Mouse (Mus musculus): ENCODE measurements around the gene Vsig10l. TPM values are rescaled to one million over a fixed set of nuclear protein-coding genes. Genes with fewer than 3 reads are reported as not detected.

Vsig10l gene
- polyA plus RNA-seq, 1 experiment from 2014 or later: 4.1 TPM

- Histone ChIP-seq H3K9ac (no peak overlapping the region), H3K9me3 (no peaks in the 10 kb centered on the region), H3K27me3 (replicated peaks) (peaks cover 24% of the 10 kb centered on the region), H3K4me2 (replicated peaks) (no peak overlapping the region), H3K4me3 (replicated peaks) (no peak overlapping the region), H3K36me3 (no peaks in the 10 kb centered on the region), H3K4me1 (replicated peaks) (no peaks in the 10 kb centered on the region), H3K27ac (no peak overlapping the region)
- no peak for ATAC-seq
- 57% methylated on average over 9 of the region's 9 CpGs for WGBS
These were observed 27.9 kb downstream of the Vsig10l start for GRCm38 (mm10) chr7:43490861-43491260.

GRCm38 (mm10) chr7:43495343-43496021, 32.5 kb downstream of the Vsig10l start:
- no peak overlapping the region for H3K4me2 ChIP-seq (replicated peaks)
- H3K36me3 ChIP-seq: no peaks in the 10 kb centered on the region
- ATAC-seq: no peak
- H3K27ac ChIP-seq: no peak overlapping the region
- H3K4me1 ChIP-seq (replicated peaks): no peaks in the 10 kb centered on the region
- no peak overlapping the region for H3K9ac ChIP-seq
- 17% methylated on average over 21 of the region's 21 CpGs for WGBS
- H3K9me3 ChIP-seq: no peaks in the 10 kb centered on the region
- H3K4me3 ChIP-seq (replicated peaks): no peak overlapping the region
- H3K27me3 ChIP-seq (replicated peaks): peaks cover 12% of the 10 kb centered on the region

GRCm38 (mm10) chr7:43511707-43512478, 48.9 kb downstream of the Vsig10l start:
- H3K27ac ChIP-seq: no peak overlapping the region
- 51% methylated on average over 4 of the region's 4 CpGs for WGBS
- no peaks in the 10 kb centered on the region for H3K27me3 ChIP-seq (replicated peaks)
- H3K36me3 ChIP-seq: no peaks in the 10 kb centered on the region
- H3K9me3 ChIP-seq: no peaks in the 10 kb centered on the region
- H3K4me1 ChIP-seq (replicated peaks): no peaks in the 10 kb centered on the region
- ATAC-seq: no peak
- no peak overlapping the region for H3K4me3 ChIP-seq (replicated peaks)
- H3K9ac ChIP-seq: no peak overlapping the region
- no peak overlapping the region for H3K4me2 ChIP-seq (replicated peaks)

GRCm38 (mm10) chr7:43512519-43512918, 49.6 kb downstream of the Vsig10l start:
- no peak for ATAC-seq
- WGBS: 73% methylated on average over 4 of the region's 4 CpGs
- no peak overlapping the region for H3K27ac ChIP-seq

DNA sequence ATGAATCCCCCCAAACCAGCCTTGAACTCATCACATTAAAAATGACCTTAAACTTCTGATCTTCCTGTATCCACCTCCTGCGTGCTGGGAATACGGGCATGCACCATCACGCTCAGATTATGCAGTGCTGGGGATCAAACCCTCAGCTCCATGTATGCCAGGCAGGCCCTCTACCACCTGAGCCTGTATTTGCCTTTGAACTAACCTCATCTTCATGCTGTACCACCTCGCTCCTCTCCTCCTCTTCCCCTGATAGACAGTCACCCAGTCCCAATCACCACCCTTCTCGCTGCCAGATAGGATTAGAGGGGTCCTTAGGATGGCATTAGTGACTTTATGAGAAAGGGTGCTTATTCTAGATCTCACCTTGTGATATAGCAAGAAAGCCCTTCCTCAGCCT, 52.1 kb downstream of the Vsig10l start:
- 82% methylated on average over 5 of the region's 5 CpGs for WGBS
- no peaks in the 10 kb centered on the region for H3K4me1 ChIP-seq (replicated peaks)
- H3K36me3 ChIP-seq: no peaks in the 10 kb centered on the region
- H3K27me3 ChIP-seq (replicated peaks): no peaks in the 10 kb centered on the region
- no peaks in the 10 kb centered on the region for H3K9me3 ChIP-seq
- no peak for ATAC-seq
- no peak overlapping the region for H3K4me3 ChIP-seq (replicated peaks)
- H3K27ac ChIP-seq: no peak overlapping the region
- no peak overlapping the region for H3K9ac ChIP-seq
- H3K4me2 ChIP-seq (replicated peaks): no peak overlapping the region

More at GRCm38 (mm10) chr7:43512519-43512918, 49.6 kb downstream of the Vsig10l start:
- Histone ChIP-seq H3K36me3 (no peaks in the 10 kb centered on the region), H3K4me3 (replicated peaks) (no peak overlapping the region), H3K4me1 (replicated peaks) (no peaks in the 10 kb centered on the region), H3K9me3 (no peaks in the 10 kb centered on the region), H3K27me3 (replicated peaks) (no peaks in the 10 kb centered on the region), H3K9ac (no peak overlapping the region), H3K4me2 (replicated peaks) (no peak overlapping the region)

- Histone ChIP-seq H3K4me2 (replicated peaks) (no peak overlapping the region), H3K9ac (no peak overlapping the region), H3K4me3 (replicated peaks) (no peak overlapping the region), H3K27me3 (replicated peaks) (no peaks in the 10 kb centered on the region), H3K9me3 (no peaks in the 10 kb centered on the region), H3K36me3 (no peaks in the 10 kb centered on the region), H3K27ac (no peak overlapping the region), H3K4me1 (replicated peaks) (no peaks in the 10 kb centered on the region)
- no peak for ATAC-seq
- WGBS: 83% methylated on average over 15 of the region's 15 CpGs
These were observed 55.4 kb downstream of the Vsig10l start for GRCm38 (mm10) chr7:43518341-43518740.

Other genes starting within 250 kb of the Vsig10l start
- 8.6 and 10.7 TPM in 2 replicates for gene Zfp715, start 149.9 kb upstream of the Vsig10l start, polyA plus RNA-seq (2015; fragmentation: Nextera tagmentation; extraction: Ambion mirVana)
- 0.24 and 0.32 TPM in 2 replicates for gene Siglecf, start 111.8 kb upstream of the Vsig10l start, polyA plus RNA-seq (2015; fragmentation: Nextera tagmentation; extraction: Ambion mirVana)
- gene Siglecg, start 54.9 kb upstream of the Vsig10l start, polyA plus RNA-seq (2015; fragmentation: Nextera tagmentation; extraction: Ambion mirVana): 0.28 and 0.30 TPM in 2 replicates
- 0.97 and 1.2 TPM in 2 replicates for gene Lim2, start 35.5 kb upstream of the Vsig10l start, polyA plus RNA-seq (2015; fragmentation: Nextera tagmentation; extraction: Ambion mirVana)
- gene Nkg7, start 26.1 kb upstream of the Vsig10l start, polyA plus RNA-seq (2015; fragmentation: Nextera tagmentation; extraction: Ambion mirVana): 2.3 and 3.6 TPM in 2 replicates
- gene Cldnd2, start 22.4 kb upstream of the Vsig10l start, polyA plus RNA-seq (2015; fragmentation: Nextera tagmentation; extraction: Ambion mirVana): 0.23 TPM in 1 of 2 replicates, not detected in the other
- gene Etfb, start 19.1 kb upstream of the Vsig10l start, polyA plus RNA-seq (2015; fragmentation: Nextera tagmentation; extraction: Ambion mirVana): 429 and 478 TPM in 2 replicates
- 0.40 and 0.52 TPM in 2 replicates for gene Gm45233, start 19.0 kb upstream of the Vsig10l start, polyA plus RNA-seq (2015; fragmentation: Nextera tagmentation; extraction: Ambion mirVana)
- 0.38 and 0.56 TPM in 2 replicates for gene Iglon5, start 26.9 kb downstream of the Vsig10l start, polyA plus RNA-seq (2015; fragmentation: Nextera tagmentation; extraction: Ambion mirVana)
- not detected in 2 replicates for gene 4931406B18Rik, start 42.8 kb downstream of the Vsig10l start, polyA plus RNA-seq (2015; fragmentation: Nextera tagmentation; extraction: Ambion mirVana)
- 1.8 and 1.9 TPM in 2 replicates for gene Cd33, start 81.3 kb downstream of the Vsig10l start, polyA plus RNA-seq (2015; fragmentation: Nextera tagmentation; extraction: Ambion mirVana)
- 2.7 and 2.8 TPM in 2 replicates for gene Zfp658, start 99.1 kb downstream of the Vsig10l start, polyA plus RNA-seq (2015; fragmentation: Nextera tagmentation; extraction: Ambion mirVana)
- 8.7 and 10.1 TPM in 2 replicates for gene Zfp719, start 116.5 kb downstream of the Vsig10l start, polyA plus RNA-seq (2015; fragmentation: Nextera tagmentation; extraction: Ambion mirVana)
- 0.09 TPM in 2 replicates for gene Zfp819, start 144.0 kb downstream of the Vsig10l start, polyA plus RNA-seq (2015; fragmentation: Nextera tagmentation; extraction: Ambion mirVana)
- gene Ceacam18, start 171.6 kb downstream of the Vsig10l start, polyA plus RNA-seq (2015; fragmentation: Nextera tagmentation; extraction: Ambion mirVana): 4.7 and 5.2 TPM in 2 replicates
- gene Siglece, start 197.0 kb downstream of the Vsig10l start, polyA plus RNA-seq (2015; fragmentation: Nextera tagmentation; extraction: Ambion mirVana): 1.6 and 1.8 TPM in 2 replicates
- gene Ctu1, start 208.9 kb downstream of the Vsig10l start, polyA plus RNA-seq (2015; fragmentation: Nextera tagmentation; extraction: Ambion mirVana): 12.7 and 12.8 TPM in 2 replicates
- gene Klk14, start 227.3 kb downstream of the Vsig10l start, polyA plus RNA-seq (2015; fragmentation: Nextera tagmentation; extraction: Ambion mirVana): 0.15 TPM in 1 of 2 replicates, not detected in the other
- gene Klk13, start 249.4 kb downstream of the Vsig10l start, polyA plus RNA-seq (2015; fragmentation: Nextera tagmentation; extraction: Ambion mirVana): 0.18 and 0.60 TPM in 2 replicates

Data from intestine, embryonic 15.5 days (tissue).